Mouse (Mus musculus) testis, adult 2 months (tissue): ENCODE results near the gene H2-Ab1.

Experiments
- CTCF ChIP-seq: fragments of 200-500 bp; IDR thresholded peaks from 2 replicates; pipeline ENCODE4 v1.5.1; 2012; ENCODE audit warnings: low read depth, mild to moderate bottlenecking, inconsistent platforms, low read length, moderate library complexity; ENCODE audit not compliant: control insufficient read depth, insufficient read depth, insufficient replicate concordance
- POLR2A ChIP-seq: fragments of 200-500 bp; IDR thresholded peaks from 2 replicates; pipeline ENCODE4 v1.6.1; 2012; ENCODE audit warnings: low read depth, mild to moderate bottlenecking, inconsistent platforms, low read length, moderate library complexity; ENCODE audit not compliant: control insufficient read depth

DNA sequence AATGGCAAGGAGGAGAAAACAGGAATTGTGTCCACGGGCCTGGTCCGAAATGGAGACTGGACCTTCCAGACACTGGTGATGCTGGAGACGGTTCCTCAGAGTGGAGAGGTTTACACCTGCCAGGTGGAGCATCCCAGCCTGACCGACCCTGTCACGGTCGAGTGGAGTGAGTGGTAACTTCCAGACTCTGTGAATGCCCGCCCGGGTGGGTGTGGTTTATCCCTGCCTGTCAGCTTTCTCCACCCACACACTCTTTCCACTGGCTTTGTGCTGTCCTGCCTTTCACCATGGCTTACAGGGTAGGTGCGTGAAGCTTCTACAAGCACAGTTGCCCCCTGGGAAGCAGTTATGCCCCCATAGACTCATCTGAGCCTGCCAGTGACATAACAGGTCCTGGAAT, 56.8 kb downstream of the H2-Ab1 start:
- TF ChIP-seq POLR2A: no peak
- TF ChIP-seq CTCF: no peak
